ENCODE assay signal across 20 mouse cellular contexts in genomic region chr13:93135501-93135900, GRCm38 (mm10). TPM values are rescaled to one million over a fixed set of nuclear protein-coding genes. Genes with fewer than 3 reads are reported as not detected.
"Had no signal": no experiment of that assay in that cellular context is flagged by ENCODE, and none has a peak within 500 bp of the region (broad histone marks: within the 10 kb centered on the region; RNA-seq: fewer than 3 reads in every experiment).

No protein-coding gene starts in this region.

- H3K27ac ChIP-seq: kidney, embryonic 15.5 days; layer of hippocampus, adult 2 months; limb, embryonic 10.5 days; limb, embryonic 13.5 days; liver, embryonic 12.5 days; liver, embryonic 15.5 days; lung, embryonic 15.5 days; midbrain, embryonic 10.5 days; midbrain, embryonic 15.5 days; stomach, postnatal 0 days had no signal

- H3K9me3 ChIP-seq: kidney, embryonic 15.5 days; limb, embryonic 10.5 days; limb, embryonic 13.5 days; liver, embryonic 12.5 days; liver, embryonic 15.5 days; lung, embryonic 15.5 days; megakaryocyte, embryonic 14.5 days; midbrain, embryonic 10.5 days; midbrain, embryonic 15.5 days had no signal

- DNase-seq: kidney, adult 11 months; kidney, adult 8-10 months; kidney, postnatal 25 days; layer of hippocampus, adult 9-11 months; liver; lung, adult 18-20 months; lung, postnatal 10 days; lung, postnatal 36 days; thymus, postnatal 25 days had no signal

- H3K27me3 ChIP-seq: kidney, embryonic 15.5 days; limb, embryonic 13.5 days; liver, embryonic 12.5 days; liver, embryonic 15.5 days; lung, embryonic 15.5 days; megakaryocyte, embryonic 14.5 days; midbrain, embryonic 15.5 days had no signal

- H3K36me3 ChIP-seq: kidney, embryonic 15.5 days; limb, embryonic 10.5 days; limb, embryonic 13.5 days; liver, embryonic 12.5 days; liver, embryonic 15.5 days; lung, embryonic 15.5 days; midbrain, embryonic 10.5 days; midbrain, embryonic 15.5 days had no signal

- H3K4me3 ChIP-seq: kidney, embryonic 15.5 days; layer of hippocampus, adult 2 months; limb, embryonic 10.5 days; limb, embryonic 13.5 days; liver, embryonic 12.5 days; liver, embryonic 15.5 days; lung, embryonic 15.5 days; megakaryocyte, embryonic 14.5 days; midbrain, embryonic 10.5 days; midbrain, embryonic 15.5 days had no signal

- H3K4me1 ChIP-seq: kidney, embryonic 15.5 days; liver, embryonic 12.5 days; liver, embryonic 15.5 days; megakaryocyte, embryonic 14.5 days; midbrain, embryonic 10.5 days; midbrain, embryonic 15.5 days had no signal

- ATAC-seq: liver, embryonic 12.5 days; midbrain, embryonic 15.5 days had no signal

- H3K4me2 ChIP-seq: kidney, embryonic 15.5 days; limb, embryonic 13.5 days; liver, embryonic 12.5 days; liver, embryonic 15.5 days; lung, embryonic 15.5 days; midbrain, embryonic 15.5 days had no signal

- H3K9ac ChIP-seq: kidney, embryonic 15.5 days; limb, embryonic 13.5 days; liver, embryonic 12.5 days; liver, embryonic 15.5 days; lung, embryonic 15.5 days; midbrain, embryonic 15.5 days had no signal

RNA-seq across cellular contexts. Expression of gene Cmya5, which starts 9.0 kb away (rescaled TPM):
- polyA plus RNA-seq: liver, embryonic 12.5 days had no signal
